Mouse (Mus musculus) C2C12 (cell line): ENCODE data around the gene Ttll5.

Source experiments
- CTCF ChIP-seq: IDR thresholded peaks from one replicate; pipeline ENCODE4 v1.5.1; 2011; ENCODE audit not compliant: control insufficient read depth, insufficient read depth, insufficient read length
- MAX ChIP-seq: IDR thresholded peaks from one replicate; pipeline ENCODE4 v1.6.1; 2011; ENCODE audit warnings: mild to moderate bottlenecking, control low read depth
- USF1 ChIP-seq: IDR thresholded peaks from one replicate; pipeline ENCODE4 v1.6.1; 2011; ENCODE audit warnings: low read depth, mild to moderate bottlenecking, control low read depth, moderate library complexity

DNA sequence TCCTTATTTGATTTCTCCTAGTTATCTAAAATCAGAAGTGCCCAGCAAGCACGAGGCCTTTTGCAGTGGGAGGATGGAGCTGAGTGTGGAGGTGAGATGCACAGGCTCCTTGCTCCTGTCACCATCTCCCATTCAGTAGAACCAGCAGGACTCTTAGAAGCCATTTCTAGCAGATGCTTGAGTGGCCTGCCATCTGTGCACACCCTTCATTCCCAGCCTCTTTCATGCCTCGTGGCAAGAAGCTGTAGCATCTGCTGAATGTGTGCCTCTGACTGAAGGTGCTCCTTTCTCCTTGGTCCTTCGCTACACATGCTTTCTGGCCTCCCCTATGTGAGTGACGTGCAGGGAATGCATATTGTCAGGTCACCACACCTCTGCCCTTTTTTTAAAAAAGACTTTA is 143.9 kb downstream of the Ttll5 start:
- TF ChIP-seq CTCF (no peak), USF1 (no peak), MAX (no peak)
